Mouse (Mus musculus) adrenal gland, postnatal 36 days (tissue): ENCODE measurements around the gene Mcf2l. TPM values are rescaled to one million over a fixed set of nuclear protein-coding genes. Genes with fewer than 3 reads are reported as not detected.

ENCODE experiments used
- DNase-seq, 2 experiments: peaks; one replicate each; pipeline ENCODE4 v3.0.0; 2021; ENCODE audit warnings: mixed read lengths in 1 of 2
- total RNA-seq, 2 experiments: library from RNA; stranded (reverse); gene quantifications; 2 replicates each; pipeline ENCODE4 v1.2.3; 2021

The Mcf2l gene
- total RNA-seq, 2 experiments from 2014 or later = 13.1 to 36.9 TPM

DNA sequence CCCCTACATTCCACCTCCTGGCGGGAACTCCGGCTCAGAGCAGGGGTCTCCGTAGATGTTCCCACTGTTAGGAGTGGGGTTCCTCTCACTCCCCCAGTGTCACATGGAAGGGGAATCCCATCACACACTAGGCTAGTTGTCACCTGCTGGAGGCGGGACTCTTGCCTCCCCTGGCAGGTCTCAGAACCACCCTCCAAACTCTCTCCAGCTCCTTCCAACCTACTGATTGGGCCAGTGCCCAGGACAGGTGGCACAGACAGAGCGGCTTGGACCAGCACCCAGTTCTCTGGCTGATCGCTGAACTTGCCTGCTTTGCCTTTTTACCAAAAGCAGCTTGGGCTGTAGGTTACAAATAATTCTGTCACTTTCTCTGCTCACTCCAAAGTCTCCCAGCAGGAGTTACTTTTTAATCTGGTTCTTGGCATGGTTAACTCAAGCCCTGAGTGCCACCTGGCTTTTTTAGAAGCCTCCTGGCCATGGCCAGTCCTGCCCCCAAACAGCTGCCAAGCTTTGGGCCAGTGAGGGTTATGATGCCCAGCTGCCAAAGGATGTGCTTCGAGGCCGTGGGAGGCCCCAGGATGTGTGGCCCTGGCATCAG is 687 bp downstream of the Mcf2l start:
- no peak for DNase-seq

DNA sequence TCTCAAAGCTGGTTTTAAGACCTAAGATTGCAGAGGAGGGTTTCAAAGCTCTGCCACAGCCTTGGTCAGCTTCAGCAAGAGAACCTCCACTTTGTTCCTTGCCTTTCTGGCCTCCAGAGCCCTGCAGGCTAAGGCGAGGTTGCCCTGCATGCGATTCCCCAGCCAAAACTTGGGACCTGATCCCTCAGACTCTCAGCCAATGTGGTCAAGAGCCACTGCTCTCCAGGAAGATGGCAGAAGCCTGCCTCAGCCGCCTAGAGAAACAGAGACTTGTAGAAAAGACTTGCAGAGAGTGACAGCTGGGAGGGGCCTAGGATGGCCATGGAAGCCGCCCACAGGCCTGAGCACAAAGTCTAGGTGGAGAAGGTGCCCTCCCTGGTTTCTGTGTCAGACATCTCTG is 1.4 kb downstream of the Mcf2l start:
- no peak for DNase-seq

DNA sequence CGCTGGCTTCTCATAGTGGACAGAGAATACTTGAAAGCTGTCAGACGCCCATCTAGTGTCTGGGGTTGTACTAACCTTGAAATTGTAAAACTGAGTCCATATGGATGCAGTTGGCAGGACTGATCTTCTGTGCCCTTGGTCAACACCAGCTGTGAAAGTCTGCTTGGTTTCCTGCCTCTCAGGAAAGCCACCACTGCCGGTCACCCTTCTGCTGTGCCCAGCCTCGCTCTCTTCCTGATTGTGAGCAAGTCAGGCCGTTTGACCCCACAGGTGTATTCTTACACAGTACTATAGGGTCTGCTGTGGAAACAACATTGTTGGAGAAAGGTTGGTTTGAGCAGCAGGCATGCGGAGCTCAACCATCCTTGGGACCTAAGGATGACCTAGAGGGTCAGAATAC is 3.5 kb downstream of the Mcf2l start:
- no peak for DNase-seq

DNA sequence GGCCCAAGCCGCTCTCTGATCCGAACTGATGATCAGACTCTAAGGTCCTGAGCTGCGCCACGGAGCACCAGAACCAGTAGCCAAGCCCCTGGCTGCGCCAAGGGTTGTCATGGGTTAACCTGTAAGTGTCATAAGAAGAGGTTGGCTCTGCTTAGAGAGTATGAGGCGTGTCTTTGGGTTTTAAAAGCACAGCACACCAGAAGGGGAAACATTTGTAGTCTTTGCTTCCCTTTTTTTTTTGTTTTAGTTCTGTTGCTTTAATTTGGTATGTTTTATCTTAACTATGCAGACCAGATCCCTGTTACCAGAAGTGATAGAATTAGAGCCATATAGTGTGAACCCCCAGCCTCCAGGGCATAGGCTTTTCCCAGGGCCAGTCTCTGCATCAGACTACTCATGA is 6.6 kb downstream of the Mcf2l start:
- no peak for DNase-seq

DNA sequence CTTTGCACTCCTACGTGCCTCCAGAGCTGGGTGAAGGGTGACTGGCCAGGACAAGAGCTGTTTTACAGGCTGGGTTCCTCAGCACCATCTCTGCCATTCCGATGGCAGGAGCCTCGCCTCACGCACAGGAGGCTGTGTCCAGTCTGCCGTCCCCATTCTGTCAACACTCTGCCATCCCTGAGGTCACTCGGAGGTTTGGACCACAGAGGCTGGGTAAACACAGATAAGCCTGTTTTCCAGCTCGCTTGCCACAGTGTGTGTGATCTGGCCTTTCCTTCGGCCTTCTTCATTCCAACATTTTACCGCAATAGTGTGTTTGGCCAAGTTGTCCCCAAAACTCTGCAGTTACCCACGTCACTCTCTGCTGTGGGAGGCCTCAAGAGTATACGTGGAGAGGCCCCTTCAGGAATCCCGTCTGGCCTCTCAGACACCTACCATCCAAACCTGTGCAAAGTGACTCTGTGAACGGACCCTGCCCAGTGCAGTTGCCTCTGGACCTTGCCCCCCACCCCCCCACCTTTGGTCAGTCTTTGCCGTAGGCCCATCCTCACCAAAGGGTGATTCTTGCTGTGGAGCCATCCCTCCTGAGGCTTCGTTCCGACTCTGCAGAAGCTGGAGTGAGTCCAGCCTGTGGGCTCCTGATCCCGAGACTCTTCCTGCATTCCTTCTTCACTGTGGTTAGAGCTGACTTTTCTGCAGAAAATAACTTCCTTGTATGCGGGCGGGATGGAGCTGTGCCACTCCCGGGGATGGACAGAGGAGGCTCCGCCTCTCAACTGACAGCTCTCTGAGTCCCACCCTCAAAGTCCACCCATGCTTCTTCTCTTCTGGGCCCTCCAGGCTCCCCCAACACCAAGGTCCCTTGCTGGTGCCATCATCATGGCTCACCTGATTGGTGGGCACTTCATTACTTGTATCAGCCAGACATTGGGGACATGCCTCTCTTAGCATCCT is 9.7 kb downstream of the Mcf2l start:
- no peak for DNase-seq

DNA sequence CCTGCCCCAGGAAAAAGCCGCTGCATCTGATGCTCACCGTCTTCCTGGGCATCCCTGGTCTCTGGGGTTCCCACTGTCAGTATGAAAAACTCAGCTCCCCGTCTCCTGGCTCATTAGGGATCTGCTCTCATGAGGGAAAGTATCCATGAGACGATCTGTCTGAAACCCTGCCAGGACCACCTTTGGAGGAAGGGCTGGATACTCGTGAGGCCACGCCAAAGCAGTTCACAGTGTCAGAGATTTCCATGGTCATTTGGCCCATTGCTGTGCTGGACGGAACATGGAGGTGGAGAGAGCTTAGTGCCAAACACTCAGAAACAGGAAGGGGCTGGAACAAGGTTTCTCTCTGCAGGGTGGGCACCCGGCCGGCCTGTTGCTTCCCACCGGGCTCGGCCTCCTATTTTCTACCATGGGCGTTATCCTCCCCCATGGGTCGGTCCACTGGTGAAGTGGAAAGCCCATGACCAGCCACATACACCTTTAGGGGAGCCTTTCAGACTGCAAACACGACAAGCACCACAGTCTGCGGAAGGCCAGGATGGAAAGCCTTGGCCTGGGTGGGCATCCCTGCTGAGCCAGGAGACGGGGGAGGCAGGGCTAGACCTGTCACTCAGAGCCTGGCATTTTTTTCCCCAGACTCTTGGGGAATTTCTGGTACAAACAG is 14.3 kb downstream of the Mcf2l start:
- DNase-seq = no peak

DNA sequence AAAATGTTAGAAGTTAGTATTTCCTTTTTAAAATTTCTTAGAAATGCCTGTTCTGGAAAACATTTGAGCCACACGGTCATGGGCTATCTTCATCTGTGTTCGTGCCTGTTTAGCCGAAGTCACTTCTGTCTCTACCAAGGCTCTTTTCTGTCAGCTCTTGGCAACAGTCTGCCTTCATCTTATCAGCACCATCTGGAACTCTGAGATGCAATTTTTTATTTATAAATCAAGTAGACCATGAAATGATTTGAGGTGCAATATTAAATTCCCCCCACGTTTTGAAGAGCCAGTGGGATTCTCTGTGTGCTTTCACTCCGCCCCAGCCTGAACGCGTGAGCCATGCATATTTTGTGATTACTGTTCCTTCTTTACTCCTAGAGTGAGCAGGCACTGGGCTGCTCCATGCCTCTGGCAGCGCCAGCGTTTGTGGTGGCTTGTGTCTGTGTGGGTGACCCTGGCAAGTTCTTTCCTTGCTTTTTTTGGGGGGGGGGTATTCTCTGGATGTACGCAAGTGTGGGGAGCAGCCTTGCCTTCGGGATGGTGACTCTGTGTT is 15.5 kb downstream of the Mcf2l start:
- no peak for DNase-seq

DNA sequence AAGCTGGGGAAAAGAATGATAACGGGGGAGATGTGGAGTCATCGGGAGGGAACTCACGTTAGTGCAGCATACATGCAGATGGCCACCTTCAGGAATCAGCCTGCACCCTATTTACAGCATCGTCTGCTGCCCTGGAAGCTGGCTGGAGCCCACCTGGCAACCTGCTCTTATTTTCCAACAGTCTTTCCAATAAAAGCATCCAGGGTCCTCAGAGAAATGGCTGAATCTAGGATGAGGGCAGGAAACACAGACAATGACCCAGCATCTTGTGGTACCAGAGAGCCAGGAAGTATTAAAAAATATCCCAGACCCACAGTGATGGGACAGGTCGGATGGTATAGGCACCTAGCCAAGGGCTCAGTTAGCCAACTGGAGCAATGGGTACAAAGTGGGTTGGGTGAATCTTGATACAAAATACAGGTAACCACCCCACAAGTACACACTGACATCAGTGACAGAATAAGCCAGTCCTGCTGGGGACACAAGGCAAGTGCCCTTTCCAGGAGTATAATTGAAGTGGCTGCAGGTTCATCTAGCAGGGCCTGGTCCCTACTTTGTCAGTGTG is 19.4 kb downstream of the Mcf2l start:
- DNase-seq = no peak

DNA sequence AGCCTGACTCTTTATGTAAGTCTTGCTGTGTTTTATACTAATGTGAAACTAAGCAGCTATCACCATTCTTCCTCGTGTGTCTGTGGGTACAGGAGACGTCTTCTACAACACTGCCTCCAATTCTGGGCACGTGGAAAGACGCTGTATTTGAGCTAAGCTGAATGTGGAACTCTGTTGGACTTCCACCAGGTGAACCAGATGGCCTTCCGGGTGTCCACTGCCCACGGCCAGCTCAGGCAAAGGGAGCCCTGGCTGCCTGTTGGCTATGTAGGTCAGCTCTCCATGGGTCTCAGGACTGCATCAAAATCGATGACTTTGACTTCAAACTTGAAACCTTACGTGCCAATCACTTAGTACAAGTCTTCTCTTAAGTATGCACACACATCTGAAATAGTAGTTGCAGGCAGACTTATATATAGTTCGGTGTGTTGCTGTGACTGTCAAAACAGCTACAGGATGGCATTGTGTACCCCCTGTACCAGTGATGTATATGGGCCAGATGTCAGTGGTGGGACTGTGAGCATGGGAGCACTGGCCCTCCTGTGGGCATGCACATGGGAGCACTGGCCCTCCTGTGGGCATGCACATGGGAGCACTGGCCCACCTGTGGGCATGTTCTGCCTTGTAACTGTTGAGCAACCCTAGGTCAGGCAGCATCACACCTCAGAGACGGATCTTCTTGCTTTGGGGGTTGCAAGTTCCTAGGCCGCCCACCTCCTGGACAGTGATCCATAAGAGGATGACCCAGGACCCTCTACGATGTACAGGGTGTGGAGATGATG is 20.4 kb downstream of the Mcf2l start:
- no peak for DNase-seq

DNA sequence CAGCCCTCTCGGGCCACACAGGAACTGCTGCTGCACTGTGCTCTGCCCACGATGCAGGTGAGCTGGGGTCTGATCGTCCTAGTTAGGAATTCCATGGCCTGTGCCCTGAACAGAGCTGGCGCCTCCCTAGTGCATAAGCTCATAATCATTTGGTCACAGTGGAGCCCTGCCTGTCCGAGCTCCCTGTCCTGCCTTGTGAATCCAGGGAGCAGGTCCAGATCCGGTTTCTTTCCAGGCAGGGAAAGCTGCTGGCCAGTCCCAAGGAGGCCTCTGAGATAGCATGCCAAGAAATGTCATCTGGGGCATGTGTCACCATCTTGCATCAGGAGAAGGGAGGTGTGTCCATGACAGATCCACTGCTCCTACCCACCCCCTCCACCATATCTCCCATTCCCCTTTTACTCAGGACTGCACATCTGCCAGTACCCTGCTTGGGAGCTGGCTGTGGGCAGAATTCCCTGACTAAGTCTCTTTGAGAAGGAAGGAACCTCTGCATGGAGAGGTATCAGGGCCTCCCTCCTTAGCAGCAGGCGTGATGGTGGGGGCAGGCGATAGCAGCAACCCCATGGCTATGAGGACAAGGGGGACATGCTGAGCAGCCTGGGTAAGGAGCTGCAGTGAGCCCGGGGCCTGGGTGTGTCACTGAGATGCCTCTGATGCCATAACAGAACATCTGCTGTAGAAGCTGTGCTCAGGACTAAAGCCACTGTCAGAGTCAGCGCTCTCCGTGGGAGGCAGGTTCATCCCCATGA is 21.4 kb downstream of the Mcf2l start:
- DNase-seq = no peak

DNA sequence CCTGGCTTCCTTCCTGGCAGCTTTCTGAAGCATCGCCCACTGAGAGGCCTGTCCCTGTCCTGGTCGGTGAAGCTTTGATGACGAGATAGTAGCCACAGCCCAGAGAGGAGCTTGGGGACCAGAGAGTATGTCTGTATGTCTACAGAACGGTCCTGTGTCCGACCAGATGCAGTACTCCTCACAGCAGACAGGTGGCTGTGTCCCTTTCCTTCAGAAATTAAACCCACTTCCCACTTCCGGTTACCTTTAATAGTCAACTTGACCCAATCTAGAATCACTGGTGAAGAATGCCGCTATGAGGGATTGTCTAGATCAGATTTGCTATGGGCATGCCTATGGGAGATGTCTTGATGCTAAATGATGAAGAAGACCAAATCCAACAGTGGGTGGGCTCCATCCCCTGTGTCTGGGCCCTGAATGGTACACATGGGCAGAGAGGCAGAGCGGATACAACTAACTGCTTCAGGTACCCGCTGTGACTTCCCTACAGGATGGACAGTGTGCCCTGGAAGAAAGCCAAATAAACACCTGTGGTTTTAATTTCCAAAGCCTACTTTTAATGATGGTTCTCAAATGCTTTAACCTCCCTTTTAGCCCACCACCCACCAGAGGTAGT is 22.0 kb downstream of the Mcf2l start:
- no peak for DNase-seq

DNA sequence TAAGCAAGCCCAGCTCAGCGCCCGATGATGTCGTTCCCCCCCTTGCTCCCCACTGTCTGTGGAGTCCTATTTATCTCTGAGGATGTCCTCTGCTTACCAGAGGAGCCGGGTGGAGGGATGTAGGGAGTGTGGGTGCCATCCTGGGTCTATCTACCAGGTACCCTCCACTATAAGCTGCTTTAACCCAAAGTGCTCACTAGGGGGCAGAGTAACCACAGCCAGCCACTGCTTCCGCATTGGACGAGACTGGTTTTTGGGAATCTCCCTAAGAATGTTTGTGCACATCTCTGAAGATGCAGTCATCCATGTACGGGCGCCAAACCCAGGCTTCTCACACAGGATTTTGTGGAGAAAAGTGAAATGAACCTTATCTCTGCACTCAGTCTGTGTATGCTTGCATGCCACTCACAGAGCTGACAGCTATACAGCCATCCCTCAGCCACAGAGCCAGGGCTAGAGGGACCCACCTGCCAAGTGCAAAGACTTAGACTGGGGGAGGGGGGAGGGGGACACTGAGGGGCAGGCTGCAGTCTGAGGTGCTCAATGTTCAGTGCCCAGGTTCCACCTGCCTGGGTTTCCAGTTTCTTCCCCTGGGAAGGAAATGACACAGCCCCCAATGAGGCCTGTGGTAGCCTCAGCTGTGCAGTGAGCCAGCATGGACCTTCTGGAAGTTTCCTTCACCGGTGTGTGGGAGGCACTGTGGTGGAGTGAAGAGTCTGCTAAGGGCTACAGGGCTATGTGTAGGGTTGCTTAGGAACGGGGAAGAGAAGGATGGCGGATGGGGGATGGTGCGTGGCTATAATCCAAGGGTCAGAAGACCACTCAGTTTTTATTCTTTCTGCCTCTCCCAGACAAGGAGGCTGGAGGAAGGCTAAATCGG is 23.1 kb downstream of the Mcf2l start:
- peak; percentile 44 to 61 for DNase-seq

DNA sequence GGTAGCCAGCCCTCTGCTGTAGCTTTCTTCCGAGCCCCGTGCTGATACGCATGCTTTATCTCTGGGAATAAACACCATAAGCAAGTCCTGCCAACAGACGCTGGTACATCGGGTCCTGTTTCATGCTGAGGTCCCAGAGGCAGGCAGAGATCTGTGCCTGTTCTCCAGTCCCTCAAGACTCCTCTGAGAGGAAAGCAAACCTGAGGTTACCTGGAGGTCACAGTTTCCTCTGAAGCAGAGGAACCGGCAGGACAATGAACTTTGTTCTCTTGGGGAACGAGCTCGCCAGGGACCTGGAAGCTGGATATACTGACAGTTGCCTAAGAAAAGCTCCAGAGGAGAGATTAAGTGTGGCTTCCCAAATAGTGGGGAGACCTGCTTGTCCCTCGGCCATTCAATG is 24.2 kb downstream of the Mcf2l start:
- no peak for DNase-seq

DNA sequence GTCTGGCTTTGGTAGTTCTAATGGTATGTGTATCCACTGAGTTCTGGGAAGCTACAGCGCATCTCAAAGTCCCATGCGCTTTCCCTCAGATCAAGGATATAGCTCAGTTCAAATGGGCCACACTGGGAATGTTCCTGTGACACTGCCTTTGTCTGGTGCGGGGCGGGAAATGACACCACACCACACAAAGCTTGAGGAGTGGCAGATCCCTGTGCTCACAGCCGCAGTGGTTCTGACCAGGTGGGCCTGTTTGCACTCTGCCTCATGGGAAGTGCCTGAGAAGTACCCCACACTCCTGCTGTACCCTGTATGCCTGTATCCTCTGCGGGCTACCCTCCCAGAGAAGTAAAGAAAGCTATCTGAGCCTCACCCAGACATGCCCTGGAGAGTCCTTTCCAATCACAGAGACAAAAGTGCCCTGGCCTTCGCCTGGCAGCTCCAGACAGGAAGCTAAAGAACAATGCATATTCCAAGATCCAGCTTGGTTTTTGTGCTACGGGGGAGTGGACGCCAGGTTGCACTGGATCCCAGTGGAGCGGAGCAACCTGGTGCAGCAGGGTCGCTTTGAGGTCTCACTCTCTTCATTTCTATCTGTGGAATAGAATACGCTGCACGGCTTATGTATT is 30.3 kb downstream of the Mcf2l start:
- no peak for DNase-seq

DNA sequence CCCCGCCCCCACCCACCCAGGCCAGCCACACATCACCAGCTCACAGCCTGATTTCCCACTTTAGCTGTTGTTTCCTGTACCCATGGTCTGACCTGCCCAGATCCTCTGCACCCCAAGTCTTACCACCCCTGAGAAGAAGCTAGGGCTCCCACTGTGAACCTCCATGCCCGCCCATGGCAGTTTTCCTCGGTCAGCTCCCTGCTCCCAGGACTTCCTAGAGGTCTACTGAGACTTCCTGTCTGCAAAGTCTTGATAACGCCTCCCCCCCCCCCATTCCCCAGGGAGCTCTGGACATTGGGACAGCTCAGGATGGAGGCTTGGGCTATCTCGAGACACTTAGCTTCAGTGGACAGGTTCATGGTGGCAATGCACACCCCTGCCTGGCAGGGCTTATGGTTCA is 31.5 kb downstream of the Mcf2l start:
- DNase-seq = no peak

DNA sequence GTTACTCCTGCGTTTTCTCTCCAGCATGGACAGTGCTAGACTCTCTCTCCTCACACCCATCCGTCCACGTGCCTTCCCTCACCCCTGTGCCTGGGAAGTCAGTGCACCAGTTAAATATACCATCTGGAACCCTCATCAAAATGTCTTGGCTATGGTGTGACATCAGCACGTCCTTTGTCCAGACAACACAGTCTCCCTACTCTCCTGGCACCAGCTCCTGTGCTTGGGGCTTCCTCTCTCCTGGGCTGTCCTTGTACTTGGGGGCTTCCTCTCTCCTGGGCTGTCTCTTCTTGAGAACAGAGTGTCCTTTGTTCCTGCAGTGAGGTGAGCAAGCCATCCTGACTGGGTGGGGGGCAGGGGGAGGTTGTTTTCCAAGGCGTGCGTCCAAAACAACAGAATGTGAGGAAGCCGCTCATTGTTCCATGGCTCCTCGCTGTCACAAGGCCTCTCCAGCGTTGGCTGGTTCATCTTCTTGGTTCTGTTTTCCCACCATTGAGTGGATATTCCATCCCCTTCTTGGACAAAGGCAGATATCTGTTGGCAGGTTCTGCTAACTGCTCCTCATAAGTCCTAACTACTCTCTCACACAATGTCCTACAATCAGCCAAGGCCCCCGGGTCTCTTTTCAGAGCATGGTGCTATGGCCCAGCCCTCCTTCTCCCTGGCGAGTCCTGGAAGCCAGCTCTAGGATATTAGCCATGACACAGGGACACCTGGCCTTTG is 32.2 kb downstream of the Mcf2l start:
- DNase-seq = peak; percentile 30 to 37

DNA sequence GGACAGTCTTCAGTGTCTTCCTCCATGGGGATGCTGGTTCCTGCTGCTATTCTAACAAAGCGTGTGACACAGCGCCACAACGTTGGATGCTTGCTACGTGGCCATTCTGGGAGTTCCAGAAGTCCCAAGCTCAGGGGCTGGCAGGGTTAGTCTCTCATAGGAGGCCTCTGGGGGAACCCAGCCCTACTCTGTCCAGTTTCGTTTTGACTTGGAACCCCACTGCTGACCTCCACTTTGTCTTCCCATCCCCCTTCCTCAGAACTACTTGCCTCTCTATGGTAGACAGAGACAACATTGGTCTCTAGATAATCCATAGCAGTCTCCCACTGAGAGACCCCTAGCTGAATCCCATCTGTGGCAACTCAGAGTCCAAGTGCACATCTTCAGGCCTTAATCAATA is 33.0 kb downstream of the Mcf2l start:
- DNase-seq = no peak

DNA sequence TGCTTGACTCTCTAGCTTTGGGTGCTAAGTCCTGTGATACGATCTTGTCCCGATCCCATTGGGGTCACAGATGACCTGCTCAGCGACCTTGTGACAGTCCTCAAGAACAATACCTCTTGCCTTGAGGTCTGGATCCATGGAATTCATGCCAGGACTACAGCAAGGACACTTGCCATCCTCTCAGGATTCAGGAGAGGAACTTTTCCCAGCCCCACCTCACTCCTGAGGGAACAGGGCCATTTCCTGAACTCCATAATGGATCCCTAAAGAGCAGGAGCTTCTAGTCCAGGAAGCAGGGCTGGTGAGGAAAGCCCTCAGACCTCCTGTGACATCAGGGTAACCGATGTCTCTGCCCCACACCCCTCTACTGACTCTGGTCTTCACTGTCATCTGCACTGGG is 34.1 kb downstream of the Mcf2l start:
- DNase-seq = no peak
